Mouse (Mus musculus): Measurements from ENCODE around the gene Bcas3. TPM values are rescaled to one million over a fixed set of nuclear protein-coding genes. Genes with fewer than 3 reads are reported as not detected.
A peak's percentile ranks its signal among the peaks of the same experiment; 100 is the strongest.

Gene Bcas3
- polyA plus RNA-seq, 1 experiment from 2014 or later = 32.5 TPM

GRCm38 (mm10) chr11:85721986-85722385 is 369.0 kb downstream of the Bcas3 start:
- no peak overlapping the region for H3K9ac ChIP-seq
- ATAC-seq (ENCODE audit: borderline replicate concordance, extremely low read depth, low FRiP score, low TSS enrichment) = no peak
- H3K4me2 ChIP-seq = no peak overlapping the region
- peak overlapping the region; percentile 92 for H3K27ac ChIP-seq
- H3K4me1 ChIP-seq = peaks cover 24% of the 10 kb centered on the region
- no peaks in the 10 kb centered on the region for H3K9me3 ChIP-seq
- H3K27me3 ChIP-seq = no peaks in the 10 kb centered on the region
- no peak overlapping the region for H3K4me3 ChIP-seq
- H3K36me3 ChIP-seq = no peaks in the 10 kb centered on the region
- WGBS = 81% methylated on average over 4 of the region's 4 CpGs

GRCm38 (mm10) chr11:85724159-85724558 is 371.2 kb downstream of the Bcas3 start:
- H3K9me3 ChIP-seq = no peaks in the 10 kb centered on the region
- peak overlapping the region; percentile 37 for H3K27ac ChIP-seq
- no peak for ATAC-seq (ENCODE audit: borderline replicate concordance, extremely low read depth, low FRiP score, low TSS enrichment)
- no peak overlapping the region for H3K9ac ChIP-seq
- no peak overlapping the region for H3K4me3 ChIP-seq
- no peaks in the 10 kb centered on the region for H3K36me3 ChIP-seq
- WGBS = 39% methylated on average over 6 of the region's 6 CpGs
- no peaks in the 10 kb centered on the region for H3K27me3 ChIP-seq
- H3K4me2 ChIP-seq = no peak overlapping the region
- H3K4me1 ChIP-seq = peaks cover 13% of the 10 kb centered on the region

DNA sequence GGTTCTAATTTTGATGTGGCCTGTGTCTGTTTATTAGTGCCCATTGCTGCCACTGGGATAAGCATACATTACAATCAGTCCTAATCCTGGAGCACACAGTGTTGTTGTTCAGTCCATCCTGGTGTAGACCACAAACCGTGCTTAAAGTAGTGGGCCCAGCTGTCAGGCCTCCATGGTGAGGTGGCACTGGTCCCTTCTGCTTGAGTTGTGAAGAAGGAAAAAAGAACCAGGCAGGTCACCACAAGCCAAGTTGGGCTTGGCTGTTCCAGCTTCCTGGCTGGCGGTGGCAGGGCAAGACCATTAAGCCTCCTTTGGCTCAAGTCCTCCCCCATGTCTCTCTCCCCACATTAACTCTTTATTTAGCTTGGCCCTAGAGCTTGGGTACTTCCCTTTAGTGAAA is 376.8 kb downstream of the Bcas3 start:
- no peak overlapping the region for H3K9ac ChIP-seq
- no peaks in the 10 kb centered on the region for H3K9me3 ChIP-seq
- no peak for ATAC-seq (ENCODE audit: borderline replicate concordance, extremely low read depth, low FRiP score, low TSS enrichment)
- H3K4me3 ChIP-seq = no peak overlapping the region
- peaks cover 29% of the 10 kb centered on the region for H3K4me1 ChIP-seq
- 53% methylated on average over 2 of the region's 2 CpGs for WGBS
- H3K27ac ChIP-seq = peak overlapping the region; percentile 70
- H3K4me2 ChIP-seq = no peak overlapping the region
- H3K27me3 ChIP-seq = no peaks in the 10 kb centered on the region
- no peaks in the 10 kb centered on the region for H3K36me3 ChIP-seq

DNA sequence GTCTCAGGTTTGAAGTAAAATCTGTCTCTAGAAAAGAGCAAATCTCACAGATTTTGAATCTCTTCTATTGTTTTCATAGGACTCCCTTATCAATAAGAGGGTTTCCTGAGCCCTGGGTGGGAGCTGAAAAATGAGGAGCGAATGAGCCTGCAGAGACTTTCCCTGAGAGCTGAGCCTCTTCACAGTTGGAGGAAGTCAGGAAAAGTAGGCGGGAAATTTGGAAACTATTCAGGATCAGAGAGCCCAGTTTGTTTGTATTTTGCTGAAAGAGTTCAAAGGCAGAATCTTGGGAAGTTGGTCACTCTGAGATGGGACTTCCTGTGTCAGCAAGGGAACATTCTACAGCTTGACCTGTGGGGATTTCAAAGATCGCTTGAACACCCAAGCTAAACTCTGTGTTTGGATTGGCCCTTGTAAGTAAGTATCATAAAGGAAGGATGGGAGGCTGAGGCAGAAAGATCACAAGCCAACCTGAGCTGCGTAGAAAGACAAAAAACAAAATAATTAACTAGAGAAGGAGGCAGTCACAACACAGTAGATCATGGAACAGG is 379.6 kb downstream of the Bcas3 start:
- H3K27me3 ChIP-seq = no peaks in the 10 kb centered on the region
- no peak overlapping the region for H3K9ac ChIP-seq
- no peak overlapping the region for H3K4me3 ChIP-seq
- H3K4me2 ChIP-seq = no peak overlapping the region
- peaks cover 53% of the 10 kb centered on the region for H3K4me1 ChIP-seq
- peak overlapping the region; percentile 90 for H3K27ac ChIP-seq
- WGBS = 16% methylated on average over 4 of the region's 4 CpGs
- H3K9me3 ChIP-seq = no peaks in the 10 kb centered on the region
- no peaks in the 10 kb centered on the region for H3K36me3 ChIP-seq
- ATAC-seq (ENCODE audit: borderline replicate concordance, extremely low read depth, low FRiP score, low TSS enrichment) = peak; percentile 72; the same call in 1 of the 2 replicates

DNA sequence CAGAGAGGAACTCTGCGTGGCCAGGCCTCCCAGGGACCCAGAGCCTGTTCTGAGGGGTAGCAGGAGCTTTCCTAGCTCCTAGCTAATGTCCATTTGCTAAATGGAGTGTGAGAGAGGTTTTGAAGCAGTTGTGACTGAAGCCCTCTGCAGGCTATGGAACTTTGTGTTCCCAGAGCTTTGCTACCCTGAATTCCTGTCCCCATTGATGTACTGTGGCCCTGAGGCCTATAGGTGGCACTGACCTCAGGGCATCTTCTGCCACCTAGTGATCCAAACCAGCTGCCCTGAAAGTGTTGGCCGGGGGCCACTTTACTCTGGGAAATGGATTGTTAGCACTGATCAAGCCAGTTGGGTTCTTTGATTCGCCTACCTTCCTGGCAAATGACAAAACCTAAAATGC is 380.6 kb downstream of the Bcas3 start:
- 34% methylated on average over 3 of the region's 3 CpGs for WGBS

GRCm38 (mm10) chr11:85734317-85735211 is 381.6 kb downstream of the Bcas3 start:
- Histone ChIP-seq H3K4me2 (no peak overlapping the region), H3K9ac (no peak overlapping the region), H3K4me1 (peaks cover 72% of the 10 kb centered on the region), H3K36me3 (no peaks in the 10 kb centered on the region), H3K4me3 (no peak overlapping the region), H3K9me3 (no peaks in the 10 kb centered on the region), H3K27ac (peak overlapping the region; percentile 90), H3K27me3 (no peaks in the 10 kb centered on the region)
- no peak for ATAC-seq (ENCODE audit: borderline replicate concordance, extremely low read depth, low FRiP score, low TSS enrichment)
- WGBS = 43% methylated on average over 7 of the region's 7 CpGs

More for the DNA sequence above, 380.6 kb downstream of the Bcas3 start:
- Histone ChIP-seq H3K27ac (peak overlapping the region; percentile 90), H3K36me3 (no peaks in the 10 kb centered on the region), H3K9me3 (no peaks in the 10 kb centered on the region), H3K9ac (no peak overlapping the region), H3K4me2 (no peak overlapping the region), H3K27me3 (no peaks in the 10 kb centered on the region), H3K4me3 (no peak overlapping the region), H3K4me1 (peaks cover 63% of the 10 kb centered on the region)
- ATAC-seq (ENCODE audit: borderline replicate concordance, extremely low read depth, low FRiP score, low TSS enrichment) = peak; percentile 69

GRCm38 (mm10) chr11:85737227-85737626 is 384.3 kb downstream of the Bcas3 start:
- H3K4me2 ChIP-seq = no peak overlapping the region
- no peaks in the 10 kb centered on the region for H3K9me3 ChIP-seq
- peak; percentile 63 for ATAC-seq (ENCODE audit: borderline replicate concordance, extremely low read depth, low FRiP score, low TSS enrichment)
- H3K4me1 ChIP-seq = peaks cover 73% of the 10 kb centered on the region
- no peaks in the 10 kb centered on the region for H3K36me3 ChIP-seq
- H3K4me3 ChIP-seq = no peak overlapping the region
- 21% methylated on average over 9 of the region's 9 CpGs for WGBS
- no peak overlapping the region for H3K9ac ChIP-seq
- peak overlapping the region; percentile 94 for H3K27ac ChIP-seq
- no peaks in the 10 kb centered on the region for H3K27me3 ChIP-seq

DNA sequence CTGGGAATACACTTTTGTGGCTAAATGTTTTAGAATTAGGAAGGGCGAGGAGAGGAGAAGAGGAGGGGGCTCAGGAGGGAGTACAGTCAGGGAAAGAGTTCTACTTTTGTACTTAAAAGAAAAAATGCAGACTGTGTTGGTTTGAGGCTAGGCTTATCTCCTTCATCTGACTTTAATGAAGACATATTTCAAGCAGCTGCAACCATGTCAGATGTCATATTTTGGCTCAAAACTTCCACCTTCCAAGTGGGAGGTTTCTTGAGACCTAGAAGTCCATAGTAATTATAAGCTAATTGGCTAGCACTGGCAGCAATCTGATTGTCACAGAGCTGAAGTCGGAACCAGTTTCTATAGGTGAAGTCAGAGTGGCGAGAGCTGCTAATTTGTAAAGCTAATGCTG is 384.9 kb downstream of the Bcas3 start:
- Histone ChIP-seq H3K4me1 (peaks cover 73% of the 10 kb centered on the region), H3K9me3 (no peaks in the 10 kb centered on the region), H3K36me3 (no peaks in the 10 kb centered on the region), H3K9ac (peak overlapping the region; percentile 19; the same call in 1 of the 2 replicates), H3K27ac (peak overlapping the region; percentile 94), H3K4me3 (no peak overlapping the region), H3K27me3 (no peaks in the 10 kb centered on the region), H3K4me2 (no peak overlapping the region)
- 38% methylated on average over 3 of the region's 3 CpGs for WGBS
- no peak for ATAC-seq (ENCODE audit: borderline replicate concordance, extremely low read depth, low FRiP score, low TSS enrichment)

- Histone ChIP-seq H3K4me3 (no peak overlapping the region), H3K4me2 (no peak overlapping the region), H3K27ac (peak overlapping the region; percentile 94), H3K36me3 (no peaks in the 10 kb centered on the region), H3K9ac (no peak overlapping the region), H3K9me3 (no peaks in the 10 kb centered on the region), H3K27me3 (no peaks in the 10 kb centered on the region), H3K4me1 (peaks cover 67% of the 10 kb centered on the region)
- WGBS = 36% methylated on average over 5 of the region's 5 CpGs
- ATAC-seq (ENCODE audit: borderline replicate concordance, extremely low read depth, low FRiP score, low TSS enrichment) = no peak
These were observed 385.6 kb downstream of the Bcas3 start for GRCm38 (mm10) chr11:85738585-85738984.

DNA sequence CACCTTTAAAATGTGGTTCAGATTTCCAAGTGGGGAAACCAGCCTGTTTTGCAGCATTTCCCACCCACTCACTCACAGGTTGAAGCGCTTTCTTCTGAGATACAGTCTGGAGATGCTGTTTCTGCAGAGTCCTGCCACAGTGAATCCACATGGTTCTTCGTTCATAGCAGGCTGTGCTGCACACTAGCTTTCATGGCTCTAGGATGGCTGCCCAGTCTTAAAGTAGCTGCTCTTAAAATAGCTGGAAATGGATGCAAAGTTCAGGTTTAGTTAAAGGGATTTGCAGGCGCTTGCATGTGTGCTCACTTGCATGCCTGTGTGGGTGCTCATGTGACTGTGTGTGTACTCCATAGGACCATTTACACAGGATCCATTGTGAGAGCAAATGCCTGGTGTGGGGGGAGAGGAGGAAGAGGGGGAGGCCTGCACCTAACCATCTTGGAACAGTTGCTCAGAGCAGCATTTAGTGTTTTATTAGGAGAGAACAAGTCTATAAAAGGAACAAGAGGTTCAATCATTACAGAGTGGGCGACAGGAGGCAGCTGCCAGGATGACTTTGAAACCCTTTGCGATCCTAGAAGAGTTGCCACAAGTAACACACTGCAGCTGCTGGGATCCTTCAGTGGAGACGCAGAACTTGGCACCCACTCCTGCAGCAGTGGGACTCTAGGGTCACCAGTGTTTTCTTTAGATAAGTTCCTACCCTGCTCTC is 386.5 kb downstream of the Bcas3 start:
- WGBS = 13% methylated on average over 6 of the region's 6 CpGs

DNA sequence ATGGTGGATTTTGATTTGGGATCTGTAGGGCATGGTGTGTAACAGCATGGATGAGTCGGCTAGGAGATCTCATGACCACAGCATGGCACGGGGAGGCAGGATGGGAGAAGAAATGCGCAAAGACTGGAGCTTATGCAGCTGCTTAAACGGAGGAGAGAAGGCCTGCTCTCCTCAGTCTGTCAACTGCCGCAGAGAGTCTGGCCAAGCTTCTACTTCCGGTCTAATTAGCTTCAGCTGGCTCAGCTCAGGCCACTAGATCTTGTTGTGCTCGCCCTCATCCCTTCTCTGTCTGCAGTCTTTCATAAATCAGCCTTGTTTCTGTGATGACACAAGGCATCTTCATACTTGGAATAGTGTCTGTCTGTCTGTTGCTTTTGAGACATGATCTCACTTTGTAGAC is 393.4 kb downstream of the Bcas3 start:
- H3K4me3 ChIP-seq = no peak overlapping the region
- H3K27me3 ChIP-seq = no peaks in the 10 kb centered on the region
- ATAC-seq (ENCODE audit: borderline replicate concordance, extremely low read depth, low FRiP score, low TSS enrichment) = no peak
- no peak overlapping the region for H3K4me2 ChIP-seq
- no peaks in the 10 kb centered on the region for H3K9me3 ChIP-seq
- peak overlapping the region; percentile 65 for H3K27ac ChIP-seq
- H3K4me1 ChIP-seq = peaks cover 13% of the 10 kb centered on the region
- H3K36me3 ChIP-seq = no peaks in the 10 kb centered on the region
- WGBS = 60% methylated on average over 7 of the region's 7 CpGs
- H3K9ac ChIP-seq = no peak overlapping the region

More for the DNA sequence above, 386.5 kb downstream of the Bcas3 start:
- no peak overlapping the region for H3K4me3 ChIP-seq
- H3K9ac ChIP-seq = 0 out of 2 replicates have a peak overlapping the region, but pooled peaks have one; percentile 17
- no peak overlapping the region for H3K4me2 ChIP-seq
- peak overlapping the region; percentile 94 for H3K27ac ChIP-seq
- no peaks in the 10 kb centered on the region for H3K9me3 ChIP-seq
- H3K27me3 ChIP-seq = no peaks in the 10 kb centered on the region
- no peaks in the 10 kb centered on the region for H3K36me3 ChIP-seq
- peak; percentile 83 for ATAC-seq (ENCODE audit: borderline replicate concordance, extremely low read depth, low FRiP score, low TSS enrichment)
- peaks cover 59% of the 10 kb centered on the region for H3K4me1 ChIP-seq

- H3K4me3 ChIP-seq = no peak overlapping the region
- H3K9ac ChIP-seq = no peak overlapping the region
- no peak for ATAC-seq (ENCODE audit: borderline replicate concordance, extremely low read depth, low FRiP score, low TSS enrichment)
- H3K4me2 ChIP-seq = no peak overlapping the region
- 78% methylated on average over 2 of the region's 2 CpGs for WGBS
- no peaks in the 10 kb centered on the region for H3K27me3 ChIP-seq
- no peak overlapping the region for H3K27ac ChIP-seq
- H3K36me3 ChIP-seq = no peaks in the 10 kb centered on the region
- peaks cover 15% of the 10 kb centered on the region for H3K4me1 ChIP-seq
- H3K9me3 ChIP-seq = no peaks in the 10 kb centered on the region
These were observed 395.9 kb downstream of the Bcas3 start for GRCm38 (mm10) chr11:85748891-85749290.

Data from lung, embryonic 15.5 days (tissue).